Mouse (Mus musculus) megakaryocyte-erythroid progenitor cell, adult 5 weeks (primary cell): ENCODE measurements around the gene Erp44. TPM values are rescaled to one million over a fixed set of nuclear protein-coding genes. Genes with fewer than 3 reads are reported as not detected.

Experiments used
- polyA plus RNA-seq: library from polyadenylated mRNA; stranded (reverse); fragments of >175 nt; gene quantifications from 2 replicates; pipeline ENCODE4 v1.2.3, GENCODE M21; 2012

Erp44 gene
- 11.9 and 16.8 TPM in 2 replicates for polyA plus RNA-seq

GRCm38 (mm10) chr4:48279498-48280134, at the start of gene Erp44, which contains the start of gene Invs:
TSS of gene Erp44 (minus strand) at chr4:48279558.
TSS of gene Invs (plus strand) at chr4:48279760.

Other genes starting within 250 kb of the Erp44 start
- gene Nr4a3, start 234.4 kb downstream of the Erp44 start, polyA plus RNA-seq: 61.5 and 80.4 TPM in 2 replicates
- gene Stx17, start 154.6 kb downstream of the Erp44 start, polyA plus RNA-seq: 4.1 and 5.0 TPM in 2 replicates
- 5.2 and 5.3 TPM in 2 replicates for gene Invs, start 202 bp upstream of the Erp44 start, polyA plus RNA-seq
- gene Tex10, start 193.9 kb upstream of the Erp44 start, polyA plus RNA-seq: 11.0 and 11.3 TPM in 2 replicates